Mouse (Mus musculus) thymus, adult 2 months (tissue): ENCODE data around the gene Map3k4.

ENCODE experiments used
- CTCF ChIP-seq: fragments of 200-500 bp; IDR thresholded peaks from 2 replicates; pipeline ENCODE4 v1.5.1; 2012; ENCODE audit warnings: mild to moderate bottlenecking, control low read depth, low read length, moderate library complexity, borderline replicate concordance; ENCODE audit not compliant: control insufficient read depth, poor library complexity, insufficient read depth; ENCODE audit errors: extremely low read depth
- POLR2A ChIP-seq: fragments of 200-500 bp; IDR thresholded peaks from 2 replicates; pipeline ENCODE4 v1.6.1; 2012; ENCODE audit warnings: mild to moderate bottlenecking, low read length, control low read depth, moderate library complexity; ENCODE audit not compliant: control insufficient read depth, poor library complexity, insufficient read depth; ENCODE audit errors: extremely low read depth

DNA sequence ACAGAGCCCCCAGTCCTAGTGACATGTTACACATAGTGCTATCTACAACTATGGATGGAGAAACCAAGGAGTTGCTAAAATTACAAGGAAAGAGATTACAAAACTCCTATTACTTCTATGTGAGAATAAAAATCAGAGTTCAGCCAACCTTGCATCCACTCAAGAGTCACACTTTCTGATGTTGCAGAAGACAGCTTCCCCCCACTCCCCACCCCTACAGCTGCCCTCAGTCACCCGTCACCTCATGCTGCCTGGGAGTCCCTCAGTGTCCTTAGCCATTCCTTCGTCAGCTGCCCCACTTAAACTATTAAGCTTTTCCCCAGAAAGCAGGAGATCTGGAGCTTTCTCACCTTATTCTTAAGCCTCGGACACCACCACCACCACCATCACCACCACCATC is 54.3 kb downstream of the Map3k4 start:
- TF ChIP-seq CTCF (no peak), POLR2A (no peak)
